Mouse (Mus musculus): ENCODE data around the gene Gng7. TPM values are rescaled to one million over a fixed set of nuclear protein-coding genes. Genes with fewer than 3 reads are reported as not detected.

The Gng7 gene
- polyA plus RNA-seq, 1 experiment: 1.9 TPM

GRCm38 (mm10) chr10:80973722-80974121 lies 41.0 kb downstream of the Gng7 start:
- peaks cover 18% of the 10 kb centered on the region for H3K4me1 ChIP-seq (ENCODE audit: control insufficient read depth, insufficient read depth, low read length)
- no peak overlapping the region for H3K27ac ChIP-seq (ENCODE audit: insufficient read depth, low read depth, low read length)
- no peaks in the 10 kb centered on the region for H3K27me3 ChIP-seq (replicated peaks; ENCODE audit: control insufficient read depth, insufficient read depth, low read length)
- no peaks in the 10 kb centered on the region for H3K36me3 ChIP-seq (ENCODE audit: control insufficient read depth, insufficient read depth, low read length)
- TF ChIP-seq CTCF (conservative IDR thresholded peaks at IDR 0.05; ENCODE audit: insufficient read depth, insufficient read length, low read depth, low read length) (no peak), POLR2A (IDR thresholded peaks at IDR 0.05; ENCODE audit: low read depth, low read length) (no peak)
- no peak overlapping the region for H3K4me3 ChIP-seq (ENCODE audit: insufficient read depth, low read depth, low read length)
- WGBS: 84% methylated on average over 1 of the region's 1 CpGs
- no peak for DNase-seq

GRCm38 (mm10) chr10:80972071-80972987 lies 42.4 kb downstream of the Gng7 start:
- Histone ChIP-seq H3K27me3 (replicated peaks; ENCODE audit: control insufficient read depth, insufficient read depth, low read length) (no peaks in the 10 kb centered on the region), H3K4me3 (ENCODE audit: insufficient read depth, low read depth, low read length) (no peak overlapping the region), H3K27ac (ENCODE audit: insufficient read depth, low read depth, low read length) (no peak overlapping the region), H3K36me3 (ENCODE audit: control insufficient read depth, insufficient read depth, low read length) (no peaks in the 10 kb centered on the region), H3K4me1 (ENCODE audit: control insufficient read depth, insufficient read depth, low read length) (peaks cover 18% of the 10 kb centered on the region)
- WGBS: 45% methylated on average over 11 of the region's 11 CpGs
- no peak for TF ChIP-seq POLR2A (IDR thresholded peaks at IDR 0.05; ENCODE audit: low read depth, low read length)
- no peak for TF ChIP-seq CTCF (conservative IDR thresholded peaks at IDR 0.05; ENCODE audit: insufficient read depth, insufficient read length, low read depth, low read length)
- peak; percentile 80 for DNase-seq

- 30% methylated on average over 15 of the region's 15 CpGs for WGBS
- peaks cover 18% of the 10 kb centered on the region for H3K4me1 ChIP-seq (ENCODE audit: control insufficient read depth, insufficient read depth, low read length)
- no peak for TF ChIP-seq CTCF (conservative IDR thresholded peaks at IDR 0.05; ENCODE audit: insufficient read depth, insufficient read length, low read depth, low read length)
- no peak for TF ChIP-seq POLR2A (IDR thresholded peaks at IDR 0.05; ENCODE audit: low read depth, low read length)
- no peaks in the 10 kb centered on the region for H3K27me3 ChIP-seq (replicated peaks; ENCODE audit: control insufficient read depth, insufficient read depth, low read length)
- no peak overlapping the region for H3K4me3 ChIP-seq (ENCODE audit: insufficient read depth, low read depth, low read length)
- peak; percentile 93 for DNase-seq
- no peak overlapping the region for H3K27ac ChIP-seq (ENCODE audit: insufficient read depth, low read depth, low read length)
- no peaks in the 10 kb centered on the region for H3K36me3 ChIP-seq (ENCODE audit: control insufficient read depth, insufficient read depth, low read length)
Measured at GRCm38 (mm10) chr10:80971533-80971932, 43.2 kb downstream of the Gng7 start.

GRCm38 (mm10) chr10:80970159-80970558 lies 44.6 kb downstream of the Gng7 start:
- no peak overlapping the region for H3K4me3 ChIP-seq (ENCODE audit: insufficient read depth, low read depth, low read length)
- no peaks in the 10 kb centered on the region for H3K27me3 ChIP-seq (replicated peaks; ENCODE audit: control insufficient read depth, insufficient read depth, low read length)
- peaks cover 13% of the 10 kb centered on the region for H3K4me1 ChIP-seq (ENCODE audit: control insufficient read depth, insufficient read depth, low read length)
- H3K36me3 ChIP-seq (ENCODE audit: control insufficient read depth, insufficient read depth, low read length): no peaks in the 10 kb centered on the region
- 76% methylated on average over 8 of the region's 8 CpGs for WGBS
- no peak overlapping the region for H3K27ac ChIP-seq (ENCODE audit: insufficient read depth, low read depth, low read length)
- TF ChIP-seq POLR2A (IDR thresholded peaks at IDR 0.05; ENCODE audit: low read depth, low read length) (no peak), CTCF (conservative IDR thresholded peaks at IDR 0.05; ENCODE audit: insufficient read depth, insufficient read length, low read depth, low read length) (0 out of 2 replicates have a peak, but pooled peaks have one; percentile 6)
- no peak for DNase-seq

GRCm38 (mm10) chr10:80969298-80969697 lies 45.4 kb downstream of the Gng7 start:
- no peak overlapping the region for H3K27ac ChIP-seq (ENCODE audit: insufficient read depth, low read depth, low read length)
- H3K27me3 ChIP-seq (replicated peaks; ENCODE audit: control insufficient read depth, insufficient read depth, low read length): no peaks in the 10 kb centered on the region
- no peak for TF ChIP-seq POLR2A (IDR thresholded peaks at IDR 0.05; ENCODE audit: low read depth, low read length)
- TF ChIP-seq CTCF (conservative IDR thresholded peaks at IDR 0.05; ENCODE audit: insufficient read depth, insufficient read length, low read depth, low read length): no peak
- DNase-seq: no peak
- no peak overlapping the region for H3K4me3 ChIP-seq (ENCODE audit: insufficient read depth, low read depth, low read length)
- H3K4me1 ChIP-seq (ENCODE audit: control insufficient read depth, insufficient read depth, low read length): peaks cover 10% of the 10 kb centered on the region
- WGBS: 92% methylated on average over 3 of the region's 3 CpGs
- no peaks in the 10 kb centered on the region for H3K36me3 ChIP-seq (ENCODE audit: control insufficient read depth, insufficient read depth, low read length)

DNA sequence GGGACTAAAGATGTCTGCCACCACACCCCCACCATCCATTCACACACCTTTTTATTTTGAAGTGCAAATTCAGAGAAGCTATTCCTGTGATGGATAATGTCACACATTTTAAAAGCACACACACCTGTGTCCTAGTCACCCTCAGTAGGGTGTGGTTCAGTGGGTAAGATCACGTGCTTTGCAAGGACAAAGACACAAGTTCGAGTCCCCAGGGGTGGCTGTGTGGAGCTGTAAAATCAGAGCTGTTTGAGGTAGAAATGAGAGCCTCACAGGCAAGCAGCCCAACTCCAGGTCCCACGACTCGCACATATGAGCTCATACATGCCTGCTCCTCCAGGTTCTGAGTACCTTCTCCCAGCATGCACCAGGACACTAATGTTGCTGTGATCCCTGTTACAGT lies 46.6 kb downstream of the Gng7 start:
- WGBS: 96% methylated on average over 4 of the region's 4 CpGs
- H3K4me1 ChIP-seq (ENCODE audit: control insufficient read depth, insufficient read depth, low read length): peaks cover 15% of the 10 kb centered on the region
- H3K27me3 ChIP-seq (replicated peaks; ENCODE audit: control insufficient read depth, insufficient read depth, low read length): no peaks in the 10 kb centered on the region
- no peak for DNase-seq
- H3K27ac ChIP-seq (ENCODE audit: insufficient read depth, low read depth, low read length): no peak overlapping the region
- TF ChIP-seq CTCF (conservative IDR thresholded peaks at IDR 0.05; ENCODE audit: insufficient read depth, insufficient read length, low read depth, low read length) (no peak), POLR2A (IDR thresholded peaks at IDR 0.05; ENCODE audit: low read depth, low read length) (no peak)
- no peaks in the 10 kb centered on the region for H3K36me3 ChIP-seq (ENCODE audit: control insufficient read depth, insufficient read depth, low read length)
- H3K4me3 ChIP-seq (ENCODE audit: insufficient read depth, low read depth, low read length): no peak overlapping the region

GRCm38 (mm10) chr10:80967101-80967656 lies 47.6 kb downstream of the Gng7 start:
- Histone ChIP-seq H3K36me3 (ENCODE audit: control insufficient read depth, insufficient read depth, low read length) (no peaks in the 10 kb centered on the region), H3K4me3 (ENCODE audit: insufficient read depth, low read depth, low read length) (no peak overlapping the region), H3K4me1 (ENCODE audit: control insufficient read depth, insufficient read depth, low read length) (peaks cover 14% of the 10 kb centered on the region), H3K27ac (ENCODE audit: insufficient read depth, low read depth, low read length) (no peak overlapping the region), H3K27me3 (replicated peaks; ENCODE audit: control insufficient read depth, insufficient read depth, low read length) (no peaks in the 10 kb centered on the region)
- WGBS: 57% methylated on average over 3 of the region's 3 CpGs
- DNase-seq: no peak
- TF ChIP-seq CTCF (conservative IDR thresholded peaks at IDR 0.05; ENCODE audit: insufficient read depth, insufficient read length, low read depth, low read length): no peak
- no peak for TF ChIP-seq POLR2A (IDR thresholded peaks at IDR 0.05; ENCODE audit: low read depth, low read length)

Data from kidney, adult 2 months (tissue).